Mouse (Mus musculus): ENCODE data around the gene Zswim1. TPM values are rescaled to one million over a fixed set of nuclear protein-coding genes. Genes with fewer than 3 reads are reported as not detected.

The Zswim1 gene
- polyA plus RNA-seq, 1 experiment from 2014 or later = 26.1 TPM

Other genes with a start within 250 kb of the Zswim1 start
- not detected in 2 replicates for gene Spint3, start 249.2 kb upstream of the Zswim1 start, polyA plus RNA-seq (2015; fragmentation: Nextera tagmentation; extraction: Ambion mirVana)
- gene Wfdc6a, start 237.2 kb upstream of the Zswim1 start, polyA plus RNA-seq (2015; fragmentation: Nextera tagmentation; extraction: Ambion mirVana) = 0.20 TPM in 2 replicates
- not detected in 2 replicates for gene Eppin, start 229.1 kb upstream of the Zswim1 start, polyA plus RNA-seq (2015; fragmentation: Nextera tagmentation; extraction: Ambion mirVana)
- gene Wfdc6b, start 209.2 kb upstream of the Zswim1 start, polyA plus RNA-seq (2015; fragmentation: Nextera tagmentation; extraction: Ambion mirVana) = not detected in 2 replicates
- not detected in 2 replicates for gene Wfdc8, start 209.1 kb upstream of the Zswim1 start, polyA plus RNA-seq (2015; fragmentation: Nextera tagmentation; extraction: Ambion mirVana)
- gene Wfdc16, start 183.9 kb upstream of the Zswim1 start, polyA plus RNA-seq (2015; fragmentation: Nextera tagmentation; extraction: Ambion mirVana) = not detected in 2 replicates
- gene Wfdc10, start 166.6 kb upstream of the Zswim1 start, polyA plus RNA-seq (2015; fragmentation: Nextera tagmentation; extraction: Ambion mirVana) = not detected in 2 replicates
- not detected in 2 replicates for gene Wfdc9, start 166.1 kb upstream of the Zswim1 start, polyA plus RNA-seq (2015; fragmentation: Nextera tagmentation; extraction: Ambion mirVana)
- not detected in 2 replicates for gene Wfdc11, start 148.6 kb upstream of the Zswim1 start, polyA plus RNA-seq (2015; fragmentation: Nextera tagmentation; extraction: Ambion mirVana)
- gene Wfdc13, start 137.6 kb upstream of the Zswim1 start, polyA plus RNA-seq (2015; fragmentation: Nextera tagmentation; extraction: Ambion mirVana) = 0.15 TPM in 1 of 2 replicates, not detected in the other
- not detected in 2 replicates for gene Spint4, start 124.2 kb upstream of the Zswim1 start, polyA plus RNA-seq (2015; fragmentation: Nextera tagmentation; extraction: Ambion mirVana)
- not detected in 2 replicates for gene Spint5, start 107.4 kb upstream of the Zswim1 start, polyA plus RNA-seq (2015; fragmentation: Nextera tagmentation; extraction: Ambion mirVana)
- 1.6 and 1.7 TPM in 2 replicates for gene Wfdc3, start 76.8 kb upstream of the Zswim1 start, polyA plus RNA-seq (2015; fragmentation: Nextera tagmentation; extraction: Ambion mirVana)
- gene Dnttip1, start 76.7 kb upstream of the Zswim1 start, polyA plus RNA-seq (2015; fragmentation: Nextera tagmentation; extraction: Ambion mirVana) = 55.9 and 60.0 TPM in 2 replicates
- gene Ube2c, start 52.8 kb upstream of the Zswim1 start, polyA plus RNA-seq (2015; fragmentation: Nextera tagmentation; extraction: Ambion mirVana) = 69.0 and 75.0 TPM in 2 replicates
- gene Tnnc2, start 42.7 kb upstream of the Zswim1 start, polyA plus RNA-seq (2015; fragmentation: Nextera tagmentation; extraction: Ambion mirVana) = 0.68 and 44.8 TPM in 2 replicates
- 45.3 and 47.5 TPM in 2 replicates for gene Snx21, start 36.9 kb upstream of the Zswim1 start, polyA plus RNA-seq (2015; fragmentation: Nextera tagmentation; extraction: Ambion mirVana)
- 22.2 TPM in 2 replicates for gene Acot8, start 17.8 kb upstream of the Zswim1 start, polyA plus RNA-seq (2015; fragmentation: Nextera tagmentation; extraction: Ambion mirVana)
- 16.4 and 17.1 TPM in 2 replicates for gene Zswim3, start 17.6 kb upstream of the Zswim1 start, polyA plus RNA-seq (2015; fragmentation: Nextera tagmentation; extraction: Ambion mirVana)
- gene Spata25, start 5.9 kb downstream of the Zswim1 start, polyA plus RNA-seq (2015; fragmentation: Nextera tagmentation; extraction: Ambion mirVana) = not detected in 2 replicates
- 108 and 114 TPM in 2 replicates for gene Ctsa, start 10.2 kb downstream of the Zswim1 start, polyA plus RNA-seq (2015; fragmentation: Nextera tagmentation; extraction: Ambion mirVana)
- 6.7 and 7.8 TPM in 2 replicates for gene Neurl2, start 10.8 kb downstream of the Zswim1 start, polyA plus RNA-seq (2015; fragmentation: Nextera tagmentation; extraction: Ambion mirVana)
- gene Pltp, start 35.0 kb downstream of the Zswim1 start, polyA plus RNA-seq (2015; fragmentation: Nextera tagmentation; extraction: Ambion mirVana) = 127 and 140 TPM in 2 replicates
- gene Pcif1, start 56.6 kb downstream of the Zswim1 start, polyA plus RNA-seq (2015; fragmentation: Nextera tagmentation; extraction: Ambion mirVana) = 71.3 and 77.6 TPM in 2 replicates
- gene Zfp335, start 89.1 kb downstream of the Zswim1 start, polyA plus RNA-seq (2015; fragmentation: Nextera tagmentation; extraction: Ambion mirVana) = 13.4 and 17.1 TPM in 2 replicates
- gene Mmp9, start 118.1 kb downstream of the Zswim1 start, polyA plus RNA-seq (2015; fragmentation: Nextera tagmentation; extraction: Ambion mirVana) = 22.5 and 29.3 TPM in 2 replicates
- gene Slc12a5, start 138.1 kb downstream of the Zswim1 start, polyA plus RNA-seq (2015; fragmentation: Nextera tagmentation; extraction: Ambion mirVana) = 52.7 and 54.9 TPM in 2 replicates
- gene Ncoa5, start 212.2 kb downstream of the Zswim1 start, polyA plus RNA-seq (2015; fragmentation: Nextera tagmentation; extraction: Ambion mirVana) = 83.8 and 90.0 TPM in 2 replicates
- 6.1 and 7.9 TPM in 2 replicates for gene Cd40, start 232.9 kb downstream of the Zswim1 start, polyA plus RNA-seq (2015; fragmentation: Nextera tagmentation; extraction: Ambion mirVana)

All from hindbrain, embryonic 16.5 days (tissue).